Mouse (Mus musculus): Measurements from ENCODE around the gene Frmpd1. TPM values are rescaled to one million over a fixed set of nuclear protein-coding genes. Genes with fewer than 3 reads are reported as not detected.
A peak's percentile ranks its signal among the peaks of the same experiment; 100 is the strongest.

The Frmpd1 gene
- polyA plus RNA-seq, 1 experiment, result 8.9 TPM

DNA sequence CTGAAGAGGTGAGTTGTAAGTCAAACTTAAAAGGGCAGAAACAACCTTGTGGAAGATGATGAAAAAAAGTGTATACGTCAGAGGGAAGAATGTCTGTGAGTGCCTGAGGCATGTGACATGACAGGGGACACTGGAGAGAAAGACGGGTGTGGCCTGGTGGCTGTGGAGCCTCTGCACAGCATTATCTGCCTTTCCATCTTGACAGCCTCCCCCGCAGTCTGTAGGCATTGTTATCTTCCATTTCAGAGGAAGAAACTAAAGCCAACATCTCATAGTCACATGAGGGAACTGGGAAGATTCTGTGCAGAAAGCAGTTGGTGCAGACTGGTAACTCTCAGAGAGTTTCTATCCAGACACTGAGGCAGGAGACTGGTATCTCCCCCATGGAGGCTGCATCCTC is 83.2 kb downstream of the Frmpd1 start:
- DNase-seq, result no peak
- H3K4me1 ChIP-seq (ENCODE audit: control insufficient read depth, insufficient read depth, low read length), result no peaks in the 10 kb centered on the region
- H3K27me3 ChIP-seq (ENCODE audit: control insufficient read depth, insufficient read depth, low read length), result no peaks in the 10 kb centered on the region
- TF ChIP-seq POLR2A (IDR thresholded peaks at IDR 0.05; ENCODE audit: borderline replicate concordance, insufficient read depth, low read length) (no peak), CTCF (IDR thresholded peaks at IDR 0.05; ENCODE audit: borderline replicate concordance, insufficient read depth, low read depth, low read length) (no peak)
- no peak overlapping the region for H3K4me3 ChIP-seq (replicated peaks; ENCODE audit: insufficient read depth, low read depth, low read length)
- 91% methylated on average over 3 of the region's 3 CpGs for WGBS
- no peak overlapping the region for H3K27ac ChIP-seq (ENCODE audit: insufficient read depth, low read length)

DNA sequence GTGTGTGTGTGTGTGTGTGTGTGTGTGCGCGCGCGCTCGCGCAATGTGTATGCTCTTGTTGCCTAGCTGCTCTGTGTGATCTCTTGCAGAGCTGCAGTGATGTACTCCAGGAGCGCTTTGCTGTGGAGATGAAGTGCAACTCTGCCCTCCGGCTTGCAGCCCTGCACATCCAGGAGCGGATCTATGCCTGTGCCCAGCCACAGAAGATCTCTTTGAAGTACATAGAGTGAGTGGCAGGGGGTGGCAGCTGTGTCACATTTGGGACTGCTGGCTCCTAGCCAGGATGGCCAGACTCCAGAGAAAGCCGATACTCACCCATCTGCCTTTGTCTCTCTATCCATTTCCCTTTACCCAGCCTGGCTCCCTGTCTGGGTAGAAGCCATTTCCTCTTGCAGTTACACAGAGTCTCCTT is 86.4 kb downstream of the Frmpd1 start:
- no peaks in the 10 kb centered on the region for H3K4me1 ChIP-seq (ENCODE audit: control insufficient read depth, insufficient read depth, low read length)
- H3K27ac ChIP-seq (ENCODE audit: insufficient read depth, low read length), result no peak overlapping the region
- DNase-seq, result no peak
- 16% methylated on average over 10 of the region's 10 CpGs for WGBS
- no peak overlapping the region for H3K4me3 ChIP-seq (replicated peaks; ENCODE audit: insufficient read depth, low read depth, low read length)
- TF ChIP-seq POLR2A (IDR thresholded peaks at IDR 0.05; ENCODE audit: borderline replicate concordance, insufficient read depth, low read length) (no peak), CTCF (IDR thresholded peaks at IDR 0.05; ENCODE audit: borderline replicate concordance, insufficient read depth, low read depth, low read length) (no peak)
- no peaks in the 10 kb centered on the region for H3K27me3 ChIP-seq (ENCODE audit: control insufficient read depth, insufficient read depth, low read length)

DNA sequence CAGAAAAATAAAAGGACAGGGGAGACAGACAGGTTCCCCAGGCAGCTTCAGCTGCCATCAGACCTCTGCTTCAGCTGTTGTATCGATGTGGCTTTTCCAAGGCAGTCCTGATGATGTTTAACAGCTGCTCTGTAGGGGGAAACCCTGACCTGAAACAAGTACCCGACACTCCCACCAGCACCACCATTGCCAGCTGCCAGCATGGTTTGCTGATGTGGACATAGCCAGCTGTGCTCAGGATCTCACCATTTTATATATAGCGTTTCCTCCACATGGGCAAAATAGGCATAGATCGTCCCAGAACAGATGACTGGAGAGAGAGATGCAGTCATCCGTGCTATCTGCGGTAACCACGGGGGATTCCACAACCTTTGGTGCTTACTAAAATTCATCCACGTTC is 91.1 kb downstream of the Frmpd1 start:
- Histone ChIP-seq H3K4me3 (replicated peaks; ENCODE audit: insufficient read depth, low read depth, low read length) (no peak overlapping the region), H3K4me1 (ENCODE audit: control insufficient read depth, insufficient read depth, low read length) (no peaks in the 10 kb centered on the region), H3K27me3 (ENCODE audit: control insufficient read depth, insufficient read depth, low read length) (no peaks in the 10 kb centered on the region), H3K27ac (ENCODE audit: insufficient read depth, low read length) (no peak overlapping the region)
- no peak for TF ChIP-seq POLR2A (IDR thresholded peaks at IDR 0.05; ENCODE audit: borderline replicate concordance, insufficient read depth, low read length)
- TF ChIP-seq CTCF (IDR thresholded peaks at IDR 0.05; ENCODE audit: borderline replicate concordance, insufficient read depth, low read depth, low read length), result no peak
- whole genome bisulfite sequencing, result 69% methylated on average over 8 of the region's 8 CpGs
- DNase-seq, result no peak

DNA sequence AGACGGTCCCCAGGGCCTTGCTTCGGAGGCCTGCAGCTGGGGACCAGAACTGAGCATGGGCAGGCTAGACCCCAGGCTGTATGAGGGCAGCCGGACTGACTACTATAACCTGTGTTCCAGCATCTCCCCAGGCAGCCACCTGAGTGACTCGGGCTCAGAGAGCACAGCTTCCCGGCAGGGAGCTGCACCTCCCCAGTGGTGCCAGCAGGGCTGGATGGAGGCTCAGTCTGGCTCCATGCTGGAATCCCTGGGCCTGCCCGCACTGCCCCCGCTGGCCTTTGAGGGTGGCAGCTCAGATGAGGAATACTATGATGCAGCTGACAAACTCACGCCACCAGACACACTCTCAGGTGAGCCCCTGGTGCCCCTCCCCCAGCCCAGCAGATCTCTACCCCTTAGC is 94.6 kb downstream of the Frmpd1 start:
- Histone ChIP-seq H3K4me1 (ENCODE audit: control insufficient read depth, insufficient read depth, low read length) (no peaks in the 10 kb centered on the region), H3K4me3 (replicated peaks; ENCODE audit: insufficient read depth, low read depth, low read length) (no peak overlapping the region), H3K27me3 (ENCODE audit: control insufficient read depth, insufficient read depth, low read length) (no peaks in the 10 kb centered on the region), H3K27ac (ENCODE audit: insufficient read depth, low read length) (no peak overlapping the region)
- DNase-seq, result no peak
- 36% methylated on average over 8 of the region's 8 CpGs for WGBS
- TF ChIP-seq POLR2A (IDR thresholded peaks at IDR 0.05; ENCODE audit: borderline replicate concordance, insufficient read depth, low read length) (no peak), CTCF (IDR thresholded peaks at IDR 0.05; ENCODE audit: borderline replicate concordance, insufficient read depth, low read depth, low read length) (no peak)

DNA sequence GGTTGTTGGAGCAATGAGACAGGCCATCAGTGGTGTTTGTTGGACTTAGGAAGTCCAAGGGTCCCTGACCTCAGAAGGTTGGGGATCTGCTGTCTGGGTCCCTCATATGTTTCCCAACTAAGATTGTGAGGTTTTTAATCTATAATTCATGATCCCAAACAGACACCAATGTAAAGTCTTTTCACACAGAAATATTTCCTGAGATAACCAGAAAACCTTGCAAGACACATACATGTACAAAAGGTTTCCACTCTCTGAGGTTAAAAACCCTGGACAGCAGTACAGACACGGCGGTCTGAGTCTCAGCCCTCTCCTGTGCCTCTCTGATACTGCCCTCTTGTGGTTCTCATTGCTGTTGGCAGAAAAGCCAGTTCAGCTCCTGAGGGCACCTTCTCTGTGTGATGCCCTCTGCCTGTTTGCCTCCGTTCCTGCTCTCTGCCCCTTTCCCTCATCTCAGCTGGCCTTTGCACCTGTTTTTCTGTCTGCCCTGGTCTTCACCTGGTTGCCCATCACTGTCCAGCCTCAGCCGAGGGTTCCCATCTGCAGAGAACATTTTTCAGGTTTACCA is 95.4 kb downstream of the Frmpd1 start:
- DNase-seq, result peak; percentile 53 to 55
- no peak for TF ChIP-seq POLR2A (IDR thresholded peaks at IDR 0.05; ENCODE audit: borderline replicate concordance, insufficient read depth, low read length)
- TF ChIP-seq CTCF (IDR thresholded peaks at IDR 0.05; ENCODE audit: borderline replicate concordance, insufficient read depth, low read depth, low read length), result peak; percentile 83
- H3K4me3 ChIP-seq (replicated peaks; ENCODE audit: insufficient read depth, low read depth, low read length), result no peak overlapping the region
- WGBS, result 15% methylated on average over 4 of the region's 4 CpGs
- no peak overlapping the region for H3K27ac ChIP-seq (ENCODE audit: insufficient read depth, low read length)
- H3K27me3 ChIP-seq (ENCODE audit: control insufficient read depth, insufficient read depth, low read length), result no peaks in the 10 kb centered on the region
- H3K4me1 ChIP-seq (ENCODE audit: control insufficient read depth, insufficient read depth, low read length), result no peaks in the 10 kb centered on the region

DNA sequence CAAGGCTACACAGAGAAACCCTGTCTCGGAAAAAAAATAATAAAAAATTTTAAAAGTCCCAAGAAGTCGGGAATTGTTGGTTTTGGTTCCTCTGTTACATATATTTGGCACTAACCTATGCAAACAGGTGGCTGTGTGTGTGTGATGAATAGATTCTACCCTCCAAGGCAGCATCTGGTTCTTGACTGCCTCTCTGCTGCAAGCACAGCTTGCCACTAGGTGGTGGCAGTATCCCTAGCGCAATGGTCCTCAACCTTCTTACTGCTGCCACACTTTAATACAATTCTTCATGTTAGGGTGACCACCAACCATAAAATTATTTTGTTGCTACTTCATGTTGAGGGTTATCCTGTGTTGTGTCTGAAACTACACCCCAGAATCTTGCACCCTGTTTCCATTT is 101.6 kb downstream of the Frmpd1 start:
- Histone ChIP-seq H3K4me1 (ENCODE audit: control insufficient read depth, insufficient read depth, low read length) (no peaks in the 10 kb centered on the region), H3K4me3 (replicated peaks; ENCODE audit: insufficient read depth, low read depth, low read length) (no peak overlapping the region), H3K27me3 (ENCODE audit: control insufficient read depth, insufficient read depth, low read length) (no peaks in the 10 kb centered on the region), H3K27ac (ENCODE audit: insufficient read depth, low read length) (no peak overlapping the region)
- DNase-seq, result no peak
- 43% methylated on average over 3 of the region's 3 CpGs for WGBS
- no peak for TF ChIP-seq POLR2A (IDR thresholded peaks at IDR 0.05; ENCODE audit: borderline replicate concordance, insufficient read depth, low read length)
- 0 out of 2 replicates have a peak, but pooled peaks have one; percentile 30 for TF ChIP-seq CTCF (IDR thresholded peaks at IDR 0.05; ENCODE audit: borderline replicate concordance, insufficient read depth, low read depth, low read length)

DNA sequence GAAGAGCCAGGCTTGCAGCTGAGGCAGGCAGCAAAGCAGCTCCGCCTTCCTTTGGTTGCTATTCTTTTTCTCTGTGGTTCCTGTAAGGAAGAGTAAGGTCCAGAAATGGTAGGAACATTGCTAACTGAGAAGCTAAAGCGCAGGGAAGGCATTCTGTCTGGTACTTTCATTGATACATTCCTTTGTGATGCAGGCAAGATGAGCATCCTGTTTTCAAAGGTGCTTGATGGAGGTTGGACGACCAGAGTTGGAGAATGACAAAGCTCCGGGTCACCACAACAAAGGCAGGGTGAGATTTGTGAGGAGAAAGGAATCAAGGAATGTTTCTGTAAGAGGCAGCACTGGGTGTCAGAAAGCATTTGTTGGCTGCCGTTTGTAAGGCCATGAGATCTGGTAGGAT is 103.2 kb downstream of the Frmpd1 start:
- no peaks in the 10 kb centered on the region for H3K27me3 ChIP-seq (ENCODE audit: control insufficient read depth, insufficient read depth, low read length)
- 74% methylated on average over 5 of the region's 5 CpGs for WGBS
- H3K4me1 ChIP-seq (ENCODE audit: control insufficient read depth, insufficient read depth, low read length), result no peaks in the 10 kb centered on the region
- H3K27ac ChIP-seq (ENCODE audit: insufficient read depth, low read length), result no peak overlapping the region
- TF ChIP-seq POLR2A (IDR thresholded peaks at IDR 0.05; ENCODE audit: borderline replicate concordance, insufficient read depth, low read length), result no peak
- TF ChIP-seq CTCF (IDR thresholded peaks at IDR 0.05; ENCODE audit: borderline replicate concordance, insufficient read depth, low read depth, low read length), result no peak
- H3K4me3 ChIP-seq (replicated peaks; ENCODE audit: insufficient read depth, low read depth, low read length), result no peak overlapping the region
- no peak for DNase-seq

DNA sequence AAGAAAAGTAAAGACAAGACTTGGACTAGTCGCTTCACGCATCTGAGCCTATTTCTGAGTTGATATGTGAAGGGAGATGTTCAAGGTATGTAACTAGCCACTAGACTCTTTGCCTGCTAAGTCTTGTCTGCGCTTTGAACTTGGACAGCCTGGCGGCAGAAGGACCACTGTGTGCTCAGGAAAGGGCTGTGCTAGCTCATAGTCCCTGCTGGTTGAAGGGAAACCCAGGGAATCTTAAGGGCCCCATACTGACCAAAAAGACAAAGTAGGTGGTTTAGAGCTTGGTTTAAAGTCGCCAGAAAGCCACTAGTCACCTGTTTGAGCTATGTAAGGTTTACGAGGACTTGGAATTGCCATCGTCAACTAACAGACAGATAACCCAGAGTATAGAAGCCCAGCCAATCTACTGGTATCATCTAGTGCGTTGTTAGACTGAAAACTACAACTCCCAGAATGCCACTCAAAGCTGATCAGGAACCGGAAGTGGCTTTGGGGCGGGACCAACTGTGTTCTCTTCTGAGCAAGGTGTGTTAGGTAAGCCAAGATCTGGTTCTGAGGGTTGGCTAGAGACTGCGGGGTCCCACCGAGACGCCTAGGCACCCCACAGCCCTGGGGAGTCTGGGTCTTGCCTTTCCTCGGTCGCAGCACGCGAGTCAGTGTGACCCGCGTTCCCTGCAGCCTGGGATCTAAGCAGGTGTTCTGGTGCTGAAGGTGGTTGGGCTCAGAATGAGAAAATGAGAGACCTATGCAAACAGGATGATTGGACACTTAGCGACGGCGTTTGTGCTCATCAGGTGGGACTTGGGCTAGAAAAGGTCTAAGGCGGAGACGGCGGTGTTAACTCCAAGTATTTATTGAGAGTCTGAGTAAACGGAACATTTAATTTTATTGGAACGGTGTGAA is 112.2 kb downstream of the Frmpd1 start, which contains the start of gene Trmt10b:
Gene Trmt10b, plus strand, starts transcription at position 466 of the 903 bp plus-strand sequence.
- H3K27ac ChIP-seq (ENCODE audit: insufficient read depth, low read length), result peak within 1 kb of the TSS; percentile 45; the same call in 1 of the 2 replicates
- 17% methylated on average over 27 of the region's 27 CpGs for WGBS
- no peaks in the 10 kb centered on the region; the same call in 1 of the 2 replicates for H3K4me1 ChIP-seq (ENCODE audit: control insufficient read depth, insufficient read depth, low read length)
- DNase-seq, result peak; percentile 80 to 87
- H3K4me3 ChIP-seq (replicated peaks; ENCODE audit: insufficient read depth, low read depth, low read length), result peak within 1 kb of the TSS; percentile 99
- TF ChIP-seq POLR2A (IDR thresholded peaks at IDR 0.05; ENCODE audit: borderline replicate concordance, insufficient read depth, low read length) (peak; percentile 80; the same call in 1 of the 2 replicates), CTCF (IDR thresholded peaks at IDR 0.05; ENCODE audit: borderline replicate concordance, insufficient read depth, low read depth, low read length) (no peak)
- H3K27me3 ChIP-seq (ENCODE audit: control insufficient read depth, insufficient read depth, low read length), result no peaks in the 10 kb centered on the region

Measured in cerebellum, adult 2 months (tissue).